Mouse (Mus musculus): ENCODE data around the gene Gm11214.

Gene Gm11214

GRCm38 (mm10) chr4:63663279-63663678, at the start of gene Gm11214:
Gene Gm11214 (minus strand): TSS chr4:63663379.
- DNase-seq (ENCODE audit: low spot score in 2 of 2): no peak

GRCm38 (mm10) chr4:63711886-63712285, 48.7 kb upstream of the Gm11214 start:
- DNase-seq (ENCODE audit: low spot score in 2 of 2): no peak

GRCm38 (mm10) chr4:63710431-63711220, 47.4 kb upstream of the Gm11214 start:
- DNase-seq (ENCODE audit: low spot score in 2 of 2): no peak

GRCm38 (mm10) chr4:63706279-63706971, 43.2 kb upstream of the Gm11214 start:
- no peak for DNase-seq (ENCODE audit: low spot score in 2 of 2)

GRCm38 (mm10) chr4:63704232-63704631, 41.1 kb upstream of the Gm11214 start:
- DNase-seq (ENCODE audit: low spot score in 2 of 2): no peak

GRCm38 (mm10) chr4:63703686-63704085, 40.5 kb upstream of the Gm11214 start:
- no peak for DNase-seq (ENCODE audit: low spot score in 2 of 2)

GRCm38 (mm10) chr4:63702006-63702704, 39.0 kb upstream of the Gm11214 start:
- DNase-seq (ENCODE audit: low spot score in 2 of 2): no peak

GRCm38 (mm10) chr4:63699749-63700148, 36.6 kb upstream of the Gm11214 start:
- no peak for DNase-seq (ENCODE audit: low spot score in 2 of 2)

GRCm38 (mm10) chr4:63696921-63697320, 33.7 kb upstream of the Gm11214 start:
- no peak for DNase-seq (ENCODE audit: low spot score in 2 of 2)

- no peak for DNase-seq (ENCODE audit: low spot score in 2 of 2)
These were observed 29.2 kb upstream of the Gm11214 start for GRCm38 (mm10) chr4:63692351-63692750.

GRCm38 (mm10) chr4:63687429-63687828, 24.2 kb upstream of the Gm11214 start:
- DNase-seq (ENCODE audit: low spot score in 2 of 2): no peak

GRCm38 (mm10) chr4:63686157-63686556, 23.0 kb upstream of the Gm11214 start:
- no peak for DNase-seq (ENCODE audit: low spot score in 2 of 2)

GRCm38 (mm10) chr4:63685253-63685525, 22.0 kb upstream of the Gm11214 start:
- no peak for DNase-seq (ENCODE audit: low spot score in 2 of 2)

GRCm38 (mm10) chr4:63684412-63685252, 21.5 kb upstream of the Gm11214 start:
- DNase-seq (ENCODE audit: low spot score in 2 of 2): no peak

- DNase-seq (ENCODE audit: low spot score in 2 of 2): no peak
These were observed 20.5 kb upstream of the Gm11214 start for GRCm38 (mm10) chr4:63683716-63684115.

GRCm38 (mm10) chr4:63683056-63683455, 19.9 kb upstream of the Gm11214 start:
- no peak for DNase-seq (ENCODE audit: low spot score in 2 of 2)

GRCm38 (mm10) chr4:63682441-63682840, 19.3 kb upstream of the Gm11214 start:
- DNase-seq (ENCODE audit: low spot score in 2 of 2): no peak

- no peak for DNase-seq (ENCODE audit: low spot score in 2 of 2)
These were observed 18.4 kb upstream of the Gm11214 start for GRCm38 (mm10) chr4:63681557-63681956.

- DNase-seq (ENCODE audit: low spot score in 2 of 2): no peak
These were observed 11.9 kb upstream of the Gm11214 start for GRCm38 (mm10) chr4:63675128-63675527.

GRCm38 (mm10) chr4:63668255-63668654, 5.1 kb upstream of the Gm11214 start:
- DNase-seq (ENCODE audit: low spot score in 2 of 2): peak; percentile 31 to 32

GRCm38 (mm10) chr4:63665738-63666137, 2.6 kb upstream of the Gm11214 start:
- DNase-seq (ENCODE audit: low spot score in 2 of 2): no peak

GRCm38 (mm10) chr4:63661857-63662256, 1.3 kb downstream of the Gm11214 start:
- no peak for DNase-seq (ENCODE audit: low spot score in 2 of 2)

Measured in frontal cortex, postnatal 14 days (tissue).